Mouse (Mus musculus): ENCODE data around the gene Ehd4. TPM values are rescaled to one million over a fixed set of nuclear protein-coding genes. Genes with fewer than 3 reads are reported as not detected.
A peak's percentile ranks its signal among the peaks of the same experiment; 100 is the strongest.

The Ehd4 gene
- polyA plus RNA-seq (2012; rRNA removed) = 31.2 and 33.1 TPM in 2 replicates

DNA sequence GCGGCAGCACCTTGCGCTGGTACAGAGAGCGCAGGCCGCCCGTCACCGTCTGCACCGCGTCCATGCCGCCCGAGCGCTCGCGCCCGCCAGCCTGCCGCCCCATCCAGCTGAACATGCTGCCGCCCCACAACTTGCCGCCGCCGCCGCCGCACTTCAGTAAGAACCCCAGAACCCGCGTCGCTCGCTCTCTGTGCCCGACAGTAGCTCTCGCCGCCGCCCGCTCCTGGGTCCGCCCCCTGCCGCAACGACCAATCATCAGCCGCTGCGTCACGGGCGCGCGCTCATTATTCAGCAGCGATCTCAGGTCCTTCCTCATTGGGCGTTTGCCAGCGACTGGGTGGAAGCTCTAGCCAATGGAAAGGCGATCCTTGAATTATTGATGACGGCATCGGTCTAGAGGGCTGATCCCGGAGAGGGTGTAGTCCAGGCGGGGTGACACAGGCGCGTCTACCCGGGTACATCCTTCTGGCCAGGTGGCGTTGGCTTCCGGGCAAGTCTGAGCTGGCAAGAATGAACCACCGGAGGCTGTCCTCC lies at the start of gene Ehd4:
Gene Ehd4 (minus strand): TSS at position 246 of the 534 bp plus-strand sequence.
- peak; percentile 88 for DNase-seq (ENCODE audit: low read depth)

DNA sequence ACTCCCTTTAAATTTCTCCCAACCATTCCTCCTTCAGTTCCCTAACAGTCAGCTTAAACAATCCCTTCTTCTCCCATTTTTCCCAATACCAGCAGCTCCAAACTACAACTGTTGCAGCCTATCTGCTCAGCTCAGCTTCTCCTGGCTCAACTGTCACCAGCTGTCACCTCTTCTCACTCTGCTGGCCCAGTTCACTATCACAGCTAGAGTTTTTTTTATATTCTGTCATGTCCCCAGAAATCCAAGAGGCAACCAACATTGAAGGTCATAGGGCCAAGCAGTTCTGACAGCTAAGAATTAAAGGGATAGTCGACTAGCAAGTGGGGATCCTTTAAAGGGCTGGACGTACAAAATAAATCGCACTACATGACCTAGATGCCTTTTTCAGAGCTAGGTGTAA lies 49.3 kb upstream of the Ehd4 start:
- no peak for DNase-seq (ENCODE audit: low read depth)

DNA sequence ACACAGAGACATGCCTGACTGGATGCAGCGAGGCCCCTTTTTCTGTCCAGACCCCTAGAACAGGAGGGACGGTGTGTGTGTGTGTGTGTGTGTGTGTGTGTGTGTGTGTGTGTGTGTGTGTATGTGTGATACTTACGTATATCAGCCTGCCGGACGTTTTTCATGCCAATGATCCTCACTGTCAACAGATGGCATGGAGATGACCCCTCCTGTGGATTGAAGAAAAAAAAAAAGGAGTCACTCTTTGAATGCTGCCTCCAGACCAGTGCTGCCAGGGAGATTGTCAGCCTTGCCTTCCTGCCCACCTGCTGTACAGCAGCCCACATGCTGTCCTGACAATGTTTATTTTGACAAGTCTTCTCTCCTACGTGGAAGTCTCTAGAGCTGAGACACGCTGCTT lies 45.7 kb upstream of the Ehd4 start:
- no peak for DNase-seq (ENCODE audit: low read depth)

DNA sequence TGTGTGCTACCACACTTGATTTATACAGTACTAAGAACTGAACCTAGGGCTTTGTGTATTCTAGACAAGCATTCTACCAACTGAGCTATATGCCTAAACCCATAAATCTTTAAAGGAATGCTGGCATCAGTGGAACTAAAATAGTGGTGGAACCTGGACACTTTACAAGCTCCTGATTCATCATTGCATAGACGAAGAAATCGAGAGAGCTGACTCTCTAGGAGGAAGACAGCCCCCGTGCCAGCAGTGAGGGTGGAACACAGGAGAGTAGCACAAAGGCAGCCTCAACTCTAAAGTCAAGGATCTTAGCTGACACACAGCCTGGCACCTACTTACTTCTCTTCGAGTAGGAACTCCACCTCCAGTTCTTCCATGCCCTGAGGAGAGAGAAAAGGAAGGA lies 33.8 kb upstream of the Ehd4 start:
- no peak for DNase-seq (ENCODE audit: low read depth)

DNA sequence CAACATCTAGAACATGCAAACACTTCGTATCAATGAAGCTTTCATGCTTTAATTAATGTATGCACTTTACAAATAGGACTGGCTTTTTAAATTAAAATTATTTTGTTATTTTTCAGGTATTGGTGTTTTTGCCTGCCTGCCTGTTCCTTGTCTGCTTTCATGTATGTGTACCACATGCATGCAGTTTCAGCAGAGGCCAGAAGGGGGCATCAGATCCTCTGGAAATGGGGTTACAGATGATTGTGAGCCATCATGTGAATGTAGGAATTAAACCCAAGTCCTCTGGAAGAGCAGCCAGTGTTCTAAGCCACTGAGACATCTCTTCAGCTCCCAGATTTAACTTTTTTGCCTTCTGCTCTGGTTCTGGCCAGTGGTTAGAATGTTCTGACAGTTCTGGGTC lies 33.2 kb upstream of the Ehd4 start:
- no peak for DNase-seq (ENCODE audit: low read depth)

DNA sequence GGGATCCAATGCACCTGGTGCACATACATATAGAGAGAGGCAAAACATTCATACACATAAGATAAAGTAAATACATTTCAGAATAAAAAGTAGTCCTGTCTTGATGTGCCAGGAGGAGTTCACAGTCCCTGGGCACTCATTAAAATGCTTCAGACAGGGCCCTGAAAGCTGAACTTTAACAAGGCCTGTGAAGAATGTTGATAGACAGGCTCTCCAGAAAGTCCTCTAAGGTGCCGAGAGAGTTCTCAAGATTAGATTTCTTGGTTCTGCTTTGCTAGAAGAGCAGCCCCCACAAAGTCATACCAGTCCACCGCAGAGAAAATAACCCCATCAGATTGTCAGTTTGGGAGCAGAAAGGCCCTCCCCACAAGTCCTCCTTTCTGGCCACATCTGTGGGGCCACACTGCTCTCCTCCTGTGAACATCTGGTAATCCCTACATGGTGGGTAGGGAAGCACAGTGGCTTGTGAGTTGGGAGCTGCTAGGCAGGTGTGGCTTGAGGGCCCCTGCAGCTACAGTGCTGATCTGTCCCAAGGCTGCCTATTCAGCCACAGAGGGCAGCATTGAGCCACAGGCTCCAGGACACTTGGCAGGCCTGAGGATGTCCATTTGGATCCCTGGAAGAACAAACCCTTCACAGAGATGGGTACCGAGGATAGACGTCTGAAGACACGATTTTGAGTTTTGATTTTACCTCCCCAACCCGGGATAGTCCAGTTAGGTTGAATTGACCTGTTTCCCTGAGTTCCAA lies 31.3 kb upstream of the Ehd4 start:
- DNase-seq (ENCODE audit: low read depth) = no peak

DNA sequence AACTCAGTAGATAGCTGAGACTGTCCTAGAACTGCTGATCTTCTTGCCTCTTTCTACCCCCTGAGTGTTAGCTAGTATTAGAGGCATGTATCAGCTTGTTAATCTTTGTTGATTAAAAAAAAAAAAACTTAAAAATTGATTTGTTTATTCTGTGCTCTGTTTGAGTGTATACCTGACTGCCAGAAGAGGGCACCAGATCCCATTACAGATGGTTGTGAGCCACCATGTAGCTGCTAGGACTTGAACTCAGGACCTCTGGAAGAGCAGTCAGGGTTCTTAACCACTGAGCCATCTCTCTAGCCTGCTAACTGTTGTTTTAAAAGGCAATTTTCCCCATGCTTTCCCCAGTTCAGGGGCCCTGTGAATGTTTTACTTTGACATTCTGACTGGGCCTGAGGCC lies 24.5 kb upstream of the Ehd4 start:
- DNase-seq (ENCODE audit: low read depth) = no peak

DNA sequence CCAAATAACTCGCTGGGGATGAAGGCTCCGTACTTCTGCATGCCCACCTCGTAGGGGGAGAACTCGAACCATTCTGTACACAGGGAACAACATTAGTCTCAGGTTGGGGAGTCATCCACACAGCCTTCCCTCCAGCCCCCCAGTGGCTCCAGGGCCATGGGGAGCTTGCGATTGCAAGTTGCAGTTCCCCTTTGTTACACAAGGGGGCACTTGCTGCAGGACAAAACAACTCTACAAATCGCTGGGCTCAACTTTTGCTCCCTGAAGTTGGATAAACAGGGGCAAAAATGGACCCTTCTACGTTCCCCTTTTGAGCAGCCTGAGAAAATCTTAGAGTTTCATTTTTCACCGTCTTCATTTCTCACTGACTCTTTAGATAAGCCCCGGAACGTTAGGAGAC lies 19.3 kb upstream of the Ehd4 start:
- DNase-seq (ENCODE audit: low read depth) = no peak

DNA sequence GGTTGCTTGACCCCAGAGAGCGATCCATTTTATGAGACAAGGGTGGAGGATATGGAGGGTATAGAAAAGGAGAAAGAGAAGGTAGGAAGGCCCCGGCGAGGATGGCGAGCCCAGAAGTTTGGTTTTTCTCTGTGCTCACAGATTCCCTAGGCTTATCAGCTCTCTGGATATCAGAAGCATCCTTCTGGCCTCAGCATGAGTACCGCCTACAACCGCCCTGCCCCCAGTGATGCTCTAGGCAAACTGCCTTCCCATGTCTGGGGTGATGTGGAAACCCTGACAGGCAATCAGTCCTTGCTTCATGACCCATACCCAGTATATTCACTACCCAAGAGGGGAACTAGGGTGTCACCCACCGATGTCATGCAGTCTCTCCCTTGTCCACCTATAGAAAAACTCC lies 17.0 kb upstream of the Ehd4 start:
- DNase-seq (ENCODE audit: low read depth) = no peak

DNA sequence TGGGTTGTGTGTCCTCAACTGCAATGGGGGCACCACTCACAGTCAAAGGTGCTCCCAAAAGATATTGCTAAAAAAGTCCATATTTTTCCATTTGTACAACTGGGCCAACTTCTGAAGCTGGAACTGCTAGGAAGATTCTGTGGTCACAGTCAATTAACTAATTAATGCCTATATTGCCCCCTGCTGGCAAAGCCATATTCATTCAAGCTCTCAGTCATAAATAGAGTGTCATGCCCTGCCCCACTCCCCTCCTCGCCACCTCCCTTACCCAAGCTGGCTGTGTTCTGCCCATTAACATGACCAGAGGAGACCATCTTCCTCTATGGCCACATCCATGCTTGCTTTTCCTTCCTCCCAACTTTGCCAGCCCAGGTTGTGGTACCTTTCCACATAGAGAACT lies 16.3 kb upstream of the Ehd4 start:
- no peak for DNase-seq (ENCODE audit: low read depth)

DNA sequence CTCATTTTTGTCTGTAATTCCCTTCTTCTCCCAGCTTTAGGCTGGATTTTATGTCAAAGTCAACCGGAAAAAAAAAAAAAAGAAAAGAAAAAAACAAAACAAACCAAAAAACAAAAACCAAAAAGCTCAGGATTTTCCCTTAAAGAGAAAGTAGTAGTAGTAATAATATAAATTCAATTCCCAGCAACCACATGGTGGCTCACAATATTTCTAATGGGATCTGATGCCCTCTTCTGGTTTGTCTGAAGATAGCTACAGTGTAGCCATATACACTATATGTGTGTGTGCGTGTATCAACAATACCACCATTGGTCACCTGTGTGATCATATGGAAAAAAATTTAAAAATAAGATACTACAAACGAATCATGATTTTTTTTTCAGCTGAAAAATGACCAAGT lies 15.0 kb upstream of the Ehd4 start:
- no peak for DNase-seq (ENCODE audit: low read depth)

DNA sequence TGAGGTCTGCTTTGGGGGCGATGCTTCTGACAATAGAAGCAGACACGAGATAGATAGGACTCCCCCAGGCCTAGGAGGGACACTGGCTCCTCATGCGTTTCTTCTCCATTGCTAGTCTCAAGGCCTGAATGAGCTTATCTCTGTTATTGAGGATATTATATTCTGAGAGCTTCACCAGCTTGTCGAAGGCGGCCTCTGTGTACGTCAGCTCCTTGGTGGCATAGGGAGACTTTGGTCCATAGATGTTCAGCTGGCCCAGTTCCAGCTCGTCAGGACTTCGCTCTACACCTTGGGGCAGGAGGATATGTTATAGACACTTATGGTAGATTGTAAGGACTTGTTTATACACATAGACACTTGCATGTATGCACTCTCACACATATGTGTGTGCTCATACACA lies 13.4 kb upstream of the Ehd4 start:
- no peak for DNase-seq (ENCODE audit: low read depth)

DNA sequence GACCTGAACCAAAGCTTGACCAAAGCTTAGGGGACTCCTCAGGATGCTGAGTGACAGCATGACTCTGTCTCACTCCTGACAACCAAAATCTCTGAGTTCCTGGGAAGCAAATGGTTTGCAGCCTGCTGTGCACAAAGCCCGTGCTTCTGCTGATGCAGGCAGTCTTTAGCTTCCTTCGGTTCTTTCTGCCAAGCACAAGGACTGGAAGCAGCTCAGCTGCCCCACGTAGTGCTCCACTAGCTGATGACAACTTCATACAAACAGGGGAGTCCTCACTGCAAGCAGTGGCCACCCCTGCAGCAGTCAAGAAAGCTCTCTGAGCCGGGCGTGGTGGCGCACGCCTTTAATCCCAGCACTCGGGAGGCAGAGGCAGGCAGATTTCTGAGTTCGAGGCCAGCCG lies 11.1 kb upstream of the Ehd4 start:
- DNase-seq (ENCODE audit: low read depth) = no peak

DNA sequence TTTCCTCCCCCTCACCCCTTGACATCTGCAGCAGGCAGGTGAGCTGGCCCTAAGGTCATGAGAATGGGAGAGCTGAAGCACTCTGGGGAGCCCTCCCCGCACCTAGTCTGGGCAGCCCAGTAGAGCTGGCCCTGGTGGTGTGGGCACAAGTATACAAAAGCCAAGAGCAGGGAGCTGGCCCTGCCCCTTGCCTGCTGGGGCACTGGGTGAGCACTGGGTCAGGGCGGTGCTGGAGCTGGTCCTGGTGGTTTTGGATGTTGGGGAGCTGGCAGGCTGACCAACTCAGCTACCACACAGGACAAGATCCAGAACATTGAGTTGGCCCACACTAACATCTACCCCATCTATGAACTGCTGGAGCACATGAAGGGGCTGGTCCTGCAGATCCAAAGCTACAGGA lies 5.0 kb upstream of the Ehd4 start:
- no peak for DNase-seq (ENCODE audit: low read depth)

DNA sequence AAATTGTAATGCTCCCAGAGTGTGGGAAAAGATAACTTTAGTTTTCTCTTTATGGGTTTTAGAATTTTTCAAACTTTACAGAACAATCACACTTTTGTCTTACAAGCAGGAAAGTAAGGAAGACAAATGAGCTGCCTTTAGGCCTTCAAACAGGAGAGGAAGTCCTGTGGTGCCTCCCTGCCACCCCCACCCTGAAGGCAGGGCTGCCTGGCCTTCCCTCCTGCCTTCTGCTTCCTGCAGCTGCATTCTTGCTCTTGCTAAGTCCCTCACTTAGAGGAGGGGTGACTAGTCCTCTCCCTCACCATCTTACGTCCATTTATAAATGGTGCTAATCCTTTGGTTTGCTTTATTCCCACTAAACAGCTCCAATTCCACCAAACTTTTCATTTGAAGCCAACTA lies 4.4 kb upstream of the Ehd4 start:
- no peak for DNase-seq (ENCODE audit: low read depth)

DNA sequence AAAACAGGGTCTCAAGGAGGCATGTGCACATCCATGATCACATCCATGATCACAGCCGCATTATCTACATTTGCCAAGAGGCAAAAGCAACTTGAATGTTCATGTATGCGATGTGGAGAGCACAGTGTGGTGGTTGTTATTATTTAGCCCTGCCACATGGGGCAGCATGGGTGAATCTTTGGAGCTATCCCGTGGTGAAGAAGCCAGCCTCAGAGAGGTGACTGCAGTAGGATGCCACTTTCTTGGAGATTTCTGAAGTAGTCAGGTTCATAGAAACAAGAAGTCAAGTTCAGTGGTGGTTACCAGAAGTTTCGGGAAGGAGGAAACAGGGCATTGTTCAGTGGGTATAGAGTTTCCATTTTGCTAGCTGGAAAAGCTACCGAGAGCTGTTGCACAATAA lies 3.6 kb upstream of the Ehd4 start:
- DNase-seq (ENCODE audit: low read depth) = no peak

DNA sequence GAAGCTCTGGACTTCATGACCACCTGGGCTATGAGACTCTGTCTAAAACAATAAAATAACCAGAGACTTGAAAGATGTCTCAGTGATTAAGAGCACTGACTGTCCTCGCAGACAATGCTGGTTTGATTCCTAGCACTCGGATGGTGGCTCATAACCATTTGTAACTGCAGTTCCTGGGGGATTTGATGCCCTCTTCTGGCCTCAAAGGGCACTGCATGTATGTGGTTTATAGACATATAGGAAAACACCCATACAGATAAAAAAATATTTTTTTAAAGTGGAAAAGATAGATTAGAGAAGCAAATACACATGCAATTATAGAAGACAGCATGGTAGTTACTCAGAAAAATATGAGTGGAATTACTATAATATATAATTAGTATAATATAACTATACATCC lies 3.2 kb upstream of the Ehd4 start:
- DNase-seq (ENCODE audit: low read depth) = no peak

DNA sequence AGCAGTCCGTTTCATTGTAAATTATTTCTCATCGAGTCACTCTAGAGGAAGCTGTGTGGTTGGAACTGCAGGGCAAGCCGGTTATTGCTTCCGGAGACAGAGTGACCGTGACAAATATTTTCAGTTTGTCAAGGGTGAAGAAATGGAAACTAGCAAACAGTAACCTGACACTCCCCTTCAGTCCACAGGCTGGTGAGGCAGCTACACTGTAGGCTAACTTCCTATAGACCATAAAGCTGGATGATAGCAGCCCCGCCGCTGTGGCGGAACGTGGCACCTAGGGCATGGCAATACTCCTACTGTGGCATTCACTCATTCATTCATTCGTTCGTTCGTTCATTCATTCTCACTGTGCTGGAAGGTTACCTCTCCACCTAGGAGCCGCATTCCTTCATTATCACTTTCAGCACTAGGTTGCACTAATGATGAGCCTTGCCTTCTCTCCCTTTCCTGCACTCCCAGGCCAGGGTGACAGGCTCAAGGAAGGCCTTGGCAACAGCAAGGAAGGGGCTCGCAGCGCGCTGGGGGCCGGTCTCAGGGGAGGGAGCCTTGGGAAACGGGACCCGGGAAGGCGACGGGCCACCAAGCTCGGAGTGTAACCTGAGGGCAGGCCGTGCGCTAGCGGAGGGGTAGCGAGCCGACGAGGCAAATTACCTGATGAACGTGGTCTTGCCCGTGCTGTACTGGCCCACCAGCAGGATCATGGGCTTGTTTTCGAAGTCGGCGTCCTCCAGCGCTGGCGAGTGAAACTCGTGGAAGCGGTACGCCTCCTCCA lies 633 bp downstream of the Ehd4 start:
- no peak for DNase-seq (ENCODE audit: low read depth)

DNA sequence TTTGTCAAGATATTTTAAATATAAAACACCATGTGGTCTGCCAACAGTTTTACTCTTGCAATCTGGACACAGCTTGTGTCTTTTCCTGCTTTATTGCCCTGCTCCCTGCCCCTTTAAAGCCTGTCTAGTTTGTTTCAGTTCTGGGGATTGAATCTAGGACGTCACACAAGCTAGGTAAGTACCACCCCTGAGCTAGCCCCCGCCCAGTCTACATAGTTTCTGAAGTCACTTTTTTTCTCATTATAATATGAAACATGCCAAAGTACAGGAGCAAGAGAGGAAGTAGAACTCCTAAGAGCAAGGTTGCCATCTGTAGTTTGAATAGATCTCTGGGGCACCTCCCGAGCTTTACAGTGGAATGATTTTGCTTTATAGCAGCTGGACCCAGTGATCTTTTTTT lies 3.8 kb downstream of the Ehd4 start:
- no peak for DNase-seq (ENCODE audit: low read depth)

DNA sequence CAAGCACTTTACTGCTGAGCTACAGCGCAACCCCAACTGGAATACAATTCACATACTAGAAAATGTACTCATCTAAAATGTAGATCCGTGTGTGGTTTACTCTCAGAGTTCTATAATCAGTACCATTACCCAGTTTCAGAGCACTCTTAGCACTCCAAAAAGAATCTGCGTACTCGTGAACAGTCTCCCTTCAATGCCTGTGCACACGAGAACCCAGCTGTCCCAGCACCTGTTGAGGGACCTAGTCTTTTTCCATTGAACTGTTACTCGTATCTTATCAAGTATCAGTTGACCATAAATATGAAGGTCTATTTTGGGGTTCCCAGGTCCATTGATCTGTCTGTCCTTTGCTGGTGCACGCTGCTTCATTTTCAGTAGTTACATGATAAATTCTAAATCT lies 4.8 kb downstream of the Ehd4 start:
- DNase-seq (ENCODE audit: low read depth) = no peak

DNA sequence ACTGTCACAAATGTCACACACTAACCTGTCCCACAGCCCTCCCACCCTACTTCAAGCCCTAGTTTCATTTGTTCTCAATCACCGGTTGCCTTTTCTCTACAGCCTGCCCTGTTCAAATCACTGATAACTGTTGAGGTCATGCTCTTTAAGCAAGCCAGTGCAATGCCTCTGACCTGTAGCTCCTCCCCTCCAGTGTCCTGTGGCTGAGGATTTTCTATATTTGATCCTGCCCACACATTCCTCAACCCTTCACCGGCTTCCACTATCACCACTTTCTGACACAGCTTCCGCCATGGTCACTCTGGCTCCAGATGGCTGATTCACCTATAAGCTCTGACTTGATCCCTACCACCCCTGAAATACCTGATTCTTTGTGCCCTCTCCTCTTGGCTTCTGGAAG lies 6.4 kb downstream of the Ehd4 start:
- no peak for DNase-seq (ENCODE audit: low read depth)

DNA sequence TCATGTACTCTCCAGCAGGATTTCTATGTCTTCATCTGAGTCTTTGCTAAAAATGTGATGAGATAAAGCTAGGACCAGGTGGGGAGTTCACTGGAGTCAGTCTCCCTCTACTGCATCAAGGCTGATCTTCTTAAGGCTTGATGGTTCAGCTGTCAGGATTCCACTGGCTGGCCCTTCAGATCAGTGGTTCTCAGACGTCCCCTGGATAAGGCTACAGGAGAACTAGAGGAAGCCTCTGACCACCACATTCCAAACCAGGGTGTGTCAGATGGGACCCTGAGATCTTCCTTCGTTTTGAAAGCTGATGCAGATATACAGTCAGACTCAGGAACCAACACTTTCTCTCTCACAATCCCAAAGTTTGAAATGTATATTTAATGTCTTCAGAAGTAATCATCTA lies 7.0 kb downstream of the Ehd4 start:
- DNase-seq (ENCODE audit: low read depth) = no peak

DNA sequence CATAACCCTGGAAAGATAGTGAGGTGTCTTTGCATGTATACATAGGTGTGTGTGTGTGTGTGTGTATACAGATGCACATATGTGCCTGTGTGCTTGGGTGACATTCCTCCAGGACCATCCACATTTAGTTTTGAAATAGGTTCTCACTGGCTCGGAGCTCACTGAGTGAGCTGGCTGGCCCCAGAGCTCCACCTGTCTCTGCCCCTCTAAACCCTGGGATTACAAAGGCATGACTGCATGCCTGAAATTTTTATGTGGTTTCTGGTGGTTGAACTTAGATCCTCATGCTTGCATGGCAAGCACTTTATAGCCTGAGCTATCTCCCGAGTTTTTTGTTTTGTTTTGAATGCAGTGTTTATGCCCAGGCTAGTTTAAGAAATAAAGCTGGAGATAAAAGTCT lies 7.9 kb downstream of the Ehd4 start:
- no peak for DNase-seq (ENCODE audit: low read depth)

Data from gonadal fat pad, adult 2 months (tissue).